Mouse (Mus musculus) heart, postnatal 0 days (tissue): ENCODE results near the gene Sinhcaf.
"Not testable (repeated sequence)": the region's sequence is repeated elsewhere in the genome, so short reads cannot be mapped to it uniquely, and the experiment has no call there.

Experiments
- CTCF ChIP-seq: IDR thresholded peaks from 2 replicates; pipeline ENCODE4 v1.5.1; 2016; ENCODE audit warnings: antibody characterized with exemption, control low read depth, low read depth
- EP300 ChIP-seq: IDR thresholded peaks from 2 replicates; pipeline ENCODE4 v1.6.1; 2016; ENCODE audit warnings: antibody characterized with exemption, low read depth

DNA sequence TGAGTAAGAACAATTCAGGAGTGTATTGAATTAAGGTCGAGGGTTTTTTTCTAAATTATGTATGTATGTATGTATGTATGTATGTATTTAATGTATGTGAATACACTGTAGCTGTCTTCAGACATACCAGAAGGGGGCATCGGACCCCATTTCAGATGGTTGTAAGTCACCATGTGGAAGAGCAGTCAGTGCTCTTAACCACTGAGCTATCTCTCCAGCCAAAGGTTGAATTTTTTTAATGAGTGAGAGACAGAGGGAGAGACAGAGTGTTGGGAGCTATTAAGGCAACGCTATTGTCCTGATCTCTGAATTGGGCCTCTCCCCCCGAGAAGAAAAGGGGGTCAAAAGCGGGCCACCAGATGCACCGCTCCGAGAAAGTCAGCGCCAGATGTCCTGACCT lies 34.4 kb downstream of the Sinhcaf start:
- not testable (repeated sequence) for TF ChIP-seq CTCF, EP300
